Mouse (Mus musculus) layer of hippocampus, adult 9-11 months (tissue): ENCODE measurements around the gene 1810043G02Rik.
A peak's percentile ranks its signal among the peaks of the same experiment; 100 is the strongest.
"Not testable (repeated sequence)": the region's sequence is repeated elsewhere in the genome, so short reads cannot be mapped to it uniquely, and the experiment has no call there.

Experiments
- DNase-seq: peaks from one replicate; pipeline ENCODE4 v3.0.0; 2022

1810043G02Rik gene

DNA sequence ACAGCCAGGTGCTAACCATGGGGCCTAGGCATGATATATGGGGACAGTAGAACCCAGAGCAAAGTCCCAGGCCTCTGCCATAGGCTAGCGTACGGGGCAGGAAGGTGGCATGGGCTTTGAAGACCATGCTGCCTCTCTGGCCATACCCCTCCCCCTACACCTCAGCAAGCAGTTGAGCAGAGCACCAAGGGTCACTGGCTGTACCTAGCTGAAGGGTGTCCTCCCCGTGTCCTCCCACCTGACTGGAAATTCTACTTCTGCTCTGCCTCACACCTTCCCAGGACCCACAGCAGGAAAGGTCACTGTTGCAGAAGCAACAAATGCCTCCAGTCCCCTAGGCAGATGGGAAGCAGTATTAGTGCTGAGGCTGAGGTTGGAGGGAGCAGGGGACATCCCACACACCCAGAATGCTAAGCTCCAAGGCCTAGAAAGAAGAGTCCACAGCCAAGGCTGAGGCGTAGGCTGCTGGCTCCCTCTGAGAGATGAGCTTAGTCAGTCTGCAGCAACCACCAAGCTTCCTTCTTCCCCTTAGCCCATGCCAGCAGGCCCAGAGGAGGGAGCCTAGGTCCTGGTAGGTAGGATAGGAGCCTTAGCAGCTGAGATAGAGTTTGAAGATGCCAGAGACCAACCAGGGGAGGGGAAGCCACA, 27.6 kb downstream of the 1810043G02Rik start:
- DNase-seq = no peak

DNA sequence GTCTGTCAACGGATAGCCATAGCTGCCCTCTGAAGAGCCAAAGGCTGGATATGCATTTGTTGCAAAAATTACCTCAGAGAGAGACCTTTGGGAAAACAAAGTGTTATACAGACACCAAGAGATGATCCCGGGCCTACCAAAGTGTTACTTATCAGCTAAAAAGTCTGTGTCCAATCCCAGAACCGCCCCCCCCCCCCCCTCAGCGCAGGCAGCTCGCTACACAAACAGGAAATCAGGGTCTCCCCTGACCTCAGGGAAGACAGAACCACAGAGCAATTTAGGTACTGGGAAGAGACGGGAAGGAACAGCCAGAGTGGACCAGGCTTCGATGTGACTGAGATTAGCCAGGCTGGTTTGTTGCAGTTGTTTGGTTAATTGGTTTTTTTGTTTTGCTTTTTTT, 28.9 kb downstream of the 1810043G02Rik start:
- DNase-seq = no peak

GRCm38 (mm10) chr10:78008169-78008568, 29.8 kb downstream of the 1810043G02Rik start:
- no peak for DNase-seq

DNA sequence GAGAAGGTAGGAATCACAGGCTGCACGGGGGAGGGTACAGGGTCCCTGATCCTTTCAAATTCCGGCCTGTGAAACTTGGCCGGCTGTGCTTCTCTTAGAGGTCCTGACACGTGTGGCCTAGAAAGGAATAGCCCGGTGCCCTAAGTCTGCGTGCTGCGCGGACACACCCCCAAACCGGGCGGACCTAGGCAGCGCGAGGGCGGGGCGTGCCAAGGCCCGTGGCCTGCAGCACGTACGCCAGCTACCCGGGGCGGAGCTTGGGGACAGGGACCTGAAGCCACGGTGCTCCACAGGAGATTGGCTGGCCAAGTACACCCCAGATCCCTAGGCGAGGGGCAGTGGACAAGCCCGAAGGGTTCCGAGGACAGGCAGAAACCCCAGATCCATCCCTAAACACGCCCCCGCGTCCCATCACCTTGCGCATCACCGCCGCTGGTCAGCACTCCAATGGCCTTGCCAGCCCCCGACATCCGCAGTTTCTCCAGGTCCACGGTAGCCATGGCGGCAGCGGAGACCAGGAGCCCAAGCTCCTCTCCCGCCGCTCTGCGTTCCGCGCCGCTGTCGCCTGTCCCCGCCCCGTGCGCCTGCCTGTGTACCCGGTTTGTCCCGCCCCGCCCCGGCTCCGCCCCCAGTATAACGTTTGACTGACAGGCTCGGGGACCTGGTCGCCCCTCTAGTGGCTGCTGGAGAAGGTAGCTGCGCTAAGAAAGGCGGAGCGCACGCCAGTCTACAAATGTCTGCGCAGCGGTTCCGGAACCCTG, 31.0 kb downstream of the 1810043G02Rik start:
- peak; percentile 95 for DNase-seq

DNA sequence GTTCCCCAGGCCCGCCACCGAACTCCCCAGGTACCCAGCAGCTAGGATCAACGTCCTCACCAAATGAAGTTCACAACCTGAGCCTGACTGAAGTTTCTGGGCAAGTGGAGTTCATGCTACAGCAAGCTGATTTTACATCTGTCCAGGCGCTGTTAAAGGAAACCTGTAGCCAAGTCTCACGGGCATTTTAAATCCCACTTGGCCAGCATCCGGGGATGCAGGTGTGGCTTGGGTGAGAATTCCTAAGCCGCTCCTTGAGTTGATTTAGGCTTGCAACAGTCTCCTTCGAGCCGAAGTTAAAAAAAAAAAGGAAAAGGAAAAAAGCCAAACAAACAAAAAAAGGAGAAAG, 31.6 kb downstream of the 1810043G02Rik start, which contains the start of gene Pfkl:
Gene Pfkl (minus strand): TSS at position 139 of the 349 bp plus-strand sequence.
- DNase-seq = no peak

- no peak for DNase-seq
Measured at GRCm38 (mm10) chr10:78010335-78010734, 32.0 kb downstream of the 1810043G02Rik start.

DNA sequence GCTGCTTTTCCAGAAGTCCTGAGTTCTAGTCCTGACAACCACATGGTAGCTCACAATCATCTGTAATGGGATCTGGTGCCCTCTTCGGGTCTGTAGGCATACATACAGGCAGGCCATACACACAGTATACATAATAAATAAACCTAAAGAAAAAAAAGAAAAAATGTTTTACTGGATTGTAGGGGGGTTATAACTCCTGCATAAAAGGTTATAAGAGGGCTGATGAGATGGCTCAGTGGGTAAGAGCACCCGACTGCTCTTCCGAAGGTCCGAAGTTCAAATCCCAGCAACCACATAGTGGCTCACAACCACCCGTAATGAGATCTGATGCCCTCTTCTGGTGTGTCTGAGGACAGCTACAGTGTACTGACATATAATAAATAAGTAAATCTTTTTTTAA, 32.8 kb downstream of the 1810043G02Rik start:
- DNase-seq = not testable (repeated sequence)

DNA sequence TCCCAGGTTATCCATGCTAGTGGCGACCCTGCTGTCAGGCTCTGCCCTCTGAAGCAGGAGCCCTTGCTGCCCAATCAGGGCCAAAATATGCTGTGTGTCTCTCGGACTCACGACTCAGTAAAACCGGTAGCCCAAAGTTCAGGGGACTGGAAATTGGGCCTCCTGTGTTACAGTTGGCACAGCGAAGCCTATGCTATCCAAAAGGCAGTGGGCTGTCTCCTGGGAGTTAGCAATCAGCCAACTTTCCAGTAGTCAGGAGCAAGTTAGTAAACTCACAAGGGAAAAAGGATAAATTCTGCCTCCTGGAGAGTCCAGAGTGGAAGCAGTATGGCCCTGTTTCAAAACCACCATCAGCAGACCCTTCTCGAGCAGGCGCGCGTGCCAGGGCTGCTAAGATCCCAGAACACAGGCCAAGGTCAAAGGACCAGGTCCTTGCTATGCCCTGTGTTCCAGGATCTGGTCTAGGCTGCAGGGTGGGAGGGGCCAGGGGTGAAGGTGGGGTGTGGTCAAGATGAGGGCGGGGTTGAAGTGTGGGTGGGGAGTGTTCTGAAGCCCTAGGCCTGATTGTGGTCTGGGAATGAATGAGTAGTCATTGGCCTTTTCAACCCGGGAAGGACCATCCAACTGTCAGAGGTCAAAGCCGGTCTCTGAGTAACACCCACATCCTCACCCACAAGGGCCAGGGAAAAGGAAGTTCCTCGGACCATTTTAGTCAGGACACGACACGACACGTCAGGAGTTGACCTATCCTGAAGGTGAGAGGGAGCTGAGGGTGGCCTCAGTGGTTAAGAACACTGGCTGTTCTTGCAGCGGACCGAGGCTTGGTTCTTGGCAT, 34.6 kb downstream of the 1810043G02Rik start:
- DNase-seq = no peak

DNA sequence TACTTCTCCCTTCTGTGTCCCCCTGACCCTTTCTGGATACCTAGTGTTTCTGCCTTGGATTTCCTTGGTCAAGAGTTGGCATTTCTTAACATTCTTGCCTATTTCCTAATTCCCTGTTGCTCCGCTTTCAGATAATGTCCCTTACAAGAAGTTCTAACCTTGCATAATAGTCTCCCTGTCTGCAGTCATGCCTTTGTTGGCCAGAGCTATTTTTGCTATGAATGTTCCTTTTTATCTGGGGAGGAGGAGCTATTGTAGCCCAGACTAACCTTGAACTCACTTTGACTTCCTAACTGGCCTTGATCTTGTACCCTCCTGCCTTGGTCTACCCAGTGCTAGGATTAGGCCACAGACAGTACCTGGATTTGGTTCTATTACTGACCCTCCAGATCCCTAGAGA, 37.2 kb downstream of the 1810043G02Rik start:
- no peak for DNase-seq

DNA sequence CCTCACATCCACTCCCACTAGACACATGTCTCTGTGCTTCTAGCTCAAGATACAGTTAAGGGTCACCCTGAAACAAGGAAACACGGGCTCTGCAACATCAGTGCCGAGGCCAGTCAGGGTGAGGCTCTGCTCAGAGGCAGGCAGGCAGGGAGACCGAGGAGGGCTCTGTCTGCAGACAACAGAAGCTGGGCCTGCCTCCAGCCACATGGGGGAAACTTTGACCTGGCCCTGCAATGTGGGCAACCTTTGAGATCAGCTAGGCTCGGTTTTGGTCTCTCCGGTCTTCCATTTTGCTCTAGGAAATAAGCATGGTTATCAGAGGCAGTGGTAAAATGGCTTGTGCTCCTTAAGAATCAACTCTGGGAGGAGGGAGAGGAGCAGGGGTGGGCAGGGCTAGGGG, 38.0 kb downstream of the 1810043G02Rik start:
- no peak for DNase-seq

DNA sequence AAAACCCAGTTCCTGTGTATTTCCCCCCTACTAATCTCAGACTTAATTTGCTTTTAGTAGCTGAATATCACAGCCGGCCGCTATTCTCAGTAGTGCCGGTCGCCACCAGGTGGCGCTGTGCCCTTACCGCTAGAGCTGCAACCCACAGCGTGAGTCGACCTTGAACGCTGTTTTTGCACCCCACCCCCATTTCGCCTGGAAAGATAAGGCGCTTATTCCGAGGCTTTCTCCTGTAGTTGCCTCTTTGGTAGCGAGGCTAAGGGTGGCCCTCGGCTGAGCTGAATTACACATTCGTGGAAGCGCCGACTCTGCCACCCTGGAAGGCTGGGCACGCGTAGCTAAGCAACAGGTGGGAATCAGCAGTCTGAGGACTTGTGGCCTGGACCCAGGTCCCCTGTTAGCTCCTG, 40.5 kb downstream of the 1810043G02Rik start:
- peak; percentile 56 for DNase-seq

- no peak for DNase-seq
Measured at GRCm38 (mm10) chr10:78019291-78019690, 41.0 kb downstream of the 1810043G02Rik start.

- DNase-seq = not testable (repeated sequence)
Measured at GRCm38 (mm10) chr10:78019984-78020383, 41.7 kb downstream of the 1810043G02Rik start.

GRCm38 (mm10) chr10:78025453-78025852, 47.1 kb downstream of the 1810043G02Rik start:
- DNase-seq = not testable (repeated sequence)

GRCm38 (mm10) chr10:78028129-78028528, 49.8 kb downstream of the 1810043G02Rik start:
- DNase-seq = peak; percentile 62

DNA sequence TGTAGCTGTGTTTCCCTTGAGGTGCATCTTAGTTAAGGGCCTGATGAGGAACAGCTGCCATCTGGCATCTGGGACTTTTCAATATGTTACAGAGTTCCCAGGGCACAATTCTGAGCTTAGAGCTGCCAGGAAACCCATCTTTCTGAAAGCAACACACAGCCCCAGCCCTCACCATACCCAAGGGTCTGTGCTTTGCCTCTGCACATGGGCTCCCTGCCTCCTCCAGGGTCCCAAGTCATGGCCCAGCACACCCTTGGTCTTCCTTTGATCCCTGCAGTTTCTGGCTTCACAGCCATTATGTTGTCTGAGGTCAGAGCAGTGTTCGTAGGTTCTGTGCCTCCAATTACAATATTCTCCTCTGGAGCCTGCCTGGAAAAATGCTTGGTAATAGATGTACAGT, 50.8 kb downstream of the 1810043G02Rik start:
- no peak for DNase-seq

GRCm38 (mm10) chr10:78031987-78032386, 53.7 kb downstream of the 1810043G02Rik start:
- no peak for DNase-seq
